Mouse (Mus musculus) limb, embryonic 14.5 days (tissue): Measurements from ENCODE around the gene Gm20388. TPM values are rescaled to one million over a fixed set of nuclear protein-coding genes. Genes with fewer than 3 reads are reported as not detected.
"Not testable (repeated sequence)": the region's sequence is repeated elsewhere in the genome, so short reads cannot be mapped to it uniquely, and the experiment has no call there.

Experiments
- ATAC-seq: fragments of 200-750 bp; cut with Nextera tagmentation; 2 replicates; pipeline ENCODE4 v1.8.0; 2017; ENCODE audit warnings: low read depth, moderate number of reproducible peaks, moderate TSS enrichment; ENCODE audit not compliant: low FRiP score
- DNase-seq: peaks from one replicate; pipeline ENCODE4 v3.0.0-alpha.2; 2015; ENCODE audit warnings: low spot score
- H3K27ac ChIP-seq: fragments of 300-500 bp; sonication (generic); replicated peaks from 2 replicates; pipeline ENCODE4 v1.5.1; 2014; ENCODE audit warnings: low read depth, mild to moderate bottlenecking, low read length, moderate library complexity, mixed read lengths
- H3K27me3 ChIP-seq: fragments of 300-500 bp; sonication (generic); 2 replicates; pipeline ENCODE4 v1.6.1; 2014; ENCODE audit warnings: low read length, mixed read lengths; ENCODE audit not compliant: control insufficient read depth, insufficient read depth
- H3K36me3 ChIP-seq: fragments of 300-500 bp; sonication (generic); 2 replicates; pipeline ENCODE4 v1.6.1; 2014; ENCODE audit warnings: mild to moderate bottlenecking, low read length, moderate library complexity, mixed read lengths; ENCODE audit not compliant: control insufficient read depth, insufficient read depth
- H3K4me1 ChIP-seq: fragments of 300-500 bp; sonication (generic); 2 replicates; pipeline ENCODE4 v1.6.1; 2014; ENCODE audit warnings: antibody characterized with exemption, low read length, mixed read lengths; ENCODE audit not compliant: control insufficient read depth, insufficient read depth
- H3K4me2 ChIP-seq: fragments of 300-500 bp; sonication (generic); replicated peaks from 2 replicates; pipeline ENCODE4 v1.6.1; 2014; ENCODE audit warnings: low read depth, mild to moderate bottlenecking, low read length, moderate library complexity; ENCODE audit not compliant: severe bottlenecking
- H3K4me3 ChIP-seq: fragments of 300-500 bp; sonication (generic); replicated peaks from 2 replicates; pipeline ENCODE4 v1.5.1; 2014; ENCODE audit warnings: low read length
- H3K9ac ChIP-seq: fragments of 300-500 bp; sonication (generic); 2 replicates; pipeline ENCODE4 v1.6.1; 2014; ENCODE audit warnings: mild to moderate bottlenecking, low read depth, low read length, moderate library complexity; ENCODE audit not compliant: severe bottlenecking
- H3K9me3 ChIP-seq: fragments of 300-500 bp; sonication (generic); 2 replicates; pipeline ENCODE4 v1.6.1; 2016; ENCODE audit warnings: low read length; ENCODE audit not compliant: control insufficient read depth
- POLR2A ChIP-seq: fragments of 200-500 bp; IDR thresholded peaks from 2 replicates; pipeline ENCODE4 v1.8.0; 2012; ENCODE audit warnings: inconsistent platforms, mild to moderate bottlenecking, moderate library complexity, borderline replicate concordance; ENCODE audit not compliant: insufficient read depth, insufficient read length; ENCODE audit errors: extremely low read depth
- WGBS: fragments of 180-500 bp; shearing (Covaris S2); extraction: QIAGEN DNeasy Blood & Tissue Kit; methylation state at CpG from one replicate; pipeline ENCODE4 v1.1.7; 2014; 5-methylcytosine and 5-hydroxymethylcytosine counted together
- polyA plus RNA-seq, 2 experiments: library from polyadenylated mRNA; depleted of rRNA in 1 of 2; stranded (reverse) in 1 of 2; unstranded in 1 of 2; fragments of >200 nt; fragmentation: Nextera tagmentation in 1 of 2; extraction: Ambion mirVana in 1 of 2; gene quantifications; 2 replicates each; pipeline versions ENCODE4 v1.2.1 to v1.2.3; 2012 to 2014

Gm20388 gene
- polyA plus RNA-seq, 2 experiments: 1.9 to 49.9 TPM

- H3K36me3 ChIP-seq: peaks cover 15% of the 10 kb centered on the region; the same call in 1 of the 2 replicates
- 88% methylated on average over 4 of the region's 4 CpGs for WGBS
- no peak overlapping the region for H3K4me3 ChIP-seq
- no peaks in the 10 kb centered on the region for H3K4me1 ChIP-seq
- no peaks in the 10 kb centered on the region for H3K9me3 ChIP-seq
- TF ChIP-seq POLR2A: no peak
- no peak overlapping the region for H3K4me2 ChIP-seq
- no peaks in the 10 kb centered on the region for H3K27me3 ChIP-seq
- ATAC-seq (no peak), DNase-seq (no peak)
- no peak overlapping the region for H3K9ac ChIP-seq
- no peak overlapping the region for H3K27ac ChIP-seq
These were observed 3369.2 kb downstream of the Gm20388 start for GRCm38 (mm10) chr8:123279828-123280227.

- no peaks in the 10 kb centered on the region for H3K27me3 ChIP-seq
- 84% methylated on average over 13 of the region's 13 CpGs for WGBS
- peaks cover 15% of the 10 kb centered on the region; the same call in 1 of the 2 replicates for H3K36me3 ChIP-seq
- no peak for DNase-seq
- no peaks in the 10 kb centered on the region for H3K4me1 ChIP-seq
- no peaks in the 10 kb centered on the region for H3K9me3 ChIP-seq
- no peak overlapping the region for H3K4me2 ChIP-seq
- no peak for ATAC-seq
- no peak overlapping the region for H3K9ac ChIP-seq
- H3K4me3 ChIP-seq: no peak overlapping the region
- no peak overlapping the region for H3K27ac ChIP-seq
- TF ChIP-seq POLR2A: no peak
These were observed 3369.9 kb downstream of the Gm20388 start for GRCm38 (mm10) chr8:123280302-123281094.

GRCm38 (mm10) chr8:123282994-123283393 is 3372.4 kb downstream of the Gm20388 start:
- H3K4me3 ChIP-seq, H3K27me3 ChIP-seq, H3K27ac ChIP-seq, H3K4me1 ChIP-seq, H3K4me2 ChIP-seq, DNase-seq, H3K9ac ChIP-seq, ATAC-seq, H3K9me3 ChIP-seq: not testable (repeated sequence)
- peaks cover 22% of the 10 kb centered on the region for H3K36me3 ChIP-seq
- WGBS: 91% methylated on average over 5 of the region's 6 CpGs

- Histone ChIP-seq H3K9ac (no peak overlapping the region), H3K36me3 (peaks cover 29% of the 10 kb centered on the region), H3K27me3 (no peaks in the 10 kb centered on the region), H3K4me2 (no peak overlapping the region), H3K4me1 (no peaks in the 10 kb centered on the region), H3K4me3 (no peak overlapping the region), H3K9me3 (no peaks in the 10 kb centered on the region), H3K27ac (no peak overlapping the region)
- TF ChIP-seq POLR2A: no peak
- DNase-seq (no peak), ATAC-seq (no peak)
- 86% methylated on average over 7 of the region's 7 CpGs for WGBS
These were observed 3373.3 kb downstream of the Gm20388 start for GRCm38 (mm10) chr8:123283991-123284390.

- ATAC-seq (no peak), DNase-seq (no peak)
- no peaks in the 10 kb centered on the region for H3K27me3 ChIP-seq
- no peak overlapping the region for H3K4me3 ChIP-seq
- H3K9ac ChIP-seq: no peak overlapping the region
- 85% methylated on average over 5 of the region's 5 CpGs for whole genome bisulfite sequencing
- TF ChIP-seq POLR2A: no peak
- H3K9me3 ChIP-seq: no peaks in the 10 kb centered on the region
- H3K27ac ChIP-seq: no peak overlapping the region
- peaks cover 30% of the 10 kb centered on the region for H3K36me3 ChIP-seq
- no peak overlapping the region for H3K4me2 ChIP-seq
- no peaks in the 10 kb centered on the region for H3K4me1 ChIP-seq
These were observed 3373.9 kb downstream of the Gm20388 start for GRCm38 (mm10) chr8:123284493-123284892.
